Mouse (Mus musculus): Measurements from ENCODE around the gene Olfr735.

Gene Olfr735

GRCm38 (mm10) chr14:50348796-50349195 lies at the start of gene Olfr735:
Gene Olfr735, minus strand, starts transcription at chr14:50348872.
- DNase-seq = no peak

- no peak for DNase-seq
These were observed 32.2 kb upstream of the Olfr735 start, which contains the start of gene Olfr736 for GRCm38 (mm10) chr14:50380863-50381262. Gene Olfr736, plus strand, starts transcription at chr14:50381163.

- no peak for DNase-seq
These were observed 14.9 kb upstream of the Olfr735 start for GRCm38 (mm10) chr14:50363561-50363960.

GRCm38 (mm10) chr14:50360480-50360879 lies 11.8 kb upstream of the Olfr735 start:
- no peak for DNase-seq

GRCm38 (mm10) chr14:50357593-50357992 lies 8.9 kb upstream of the Olfr735 start, which contains the start of gene Tlr11:
Gene Tlr11, plus strand, starts transcription at chr14:50357914.
- DNase-seq = no peak

- no peak for DNase-seq
These were observed 8.1 kb upstream of the Olfr735 start for GRCm38 (mm10) chr14:50356725-50357124.

- DNase-seq = peak; percentile 21 to 36
These were observed 3.8 kb upstream of the Olfr735 start for GRCm38 (mm10) chr14:50352438-50352837.

- DNase-seq = no peak
These were observed 22.0 kb downstream of the Olfr735 start, which contains the start of gene Olfr734 for GRCm38 (mm10) chr14:50326661-50327060. Gene Olfr734, minus strand, starts transcription at chr14:50326761.

GRCm38 (mm10) chr14:50301422-50301821 lies 47.2 kb downstream of the Olfr735 start, which contains the start of gene Olfr733:
Gene Olfr733, minus strand, starts transcription at chr14:50301522.
- no peak for DNase-seq
